Mouse (Mus musculus) right cerebral cortex, postnatal 10 days (tissue): ENCODE results near the gene Fam19a4.

Experiments
- DNase-seq, 2 experiments: peaks; one replicate each; pipeline ENCODE4 v3.0.0; 2021; ENCODE audit warnings: low spot score in 2 of 2

Fam19a4 gene

GRCm38 (mm10) chr6:97060074-97060681, at the start of gene Fam19a4:
Fam19a4 (minus strand) TSS chr6:97060413.
- peak; percentile 36 to 47 for DNase-seq

GRCm38 (mm10) chr6:97106777-97107176, 46.6 kb upstream of the Fam19a4 start:
- peak; percentile 74 to 78 for DNase-seq

GRCm38 (mm10) chr6:97106106-97106505, 45.9 kb upstream of the Fam19a4 start:
- DNase-seq = no peak

- DNase-seq = no peak
Measured at GRCm38 (mm10) chr6:97104264-97104852, 44.1 kb upstream of the Fam19a4 start.

- DNase-seq = peak in 1 of 2 experiments; percentile 28
Measured at GRCm38 (mm10) chr6:97101958-97102702, 41.9 kb upstream of the Fam19a4 start.

- no peak for DNase-seq
Measured at GRCm38 (mm10) chr6:97101190-97101957, 41.2 kb upstream of the Fam19a4 start.

GRCm38 (mm10) chr6:97082336-97082735, 22.1 kb upstream of the Fam19a4 start:
- DNase-seq = no peak

GRCm38 (mm10) chr6:97080016-97080415, 19.8 kb upstream of the Fam19a4 start:
- no peak for DNase-seq

GRCm38 (mm10) chr6:97059599-97059998, 614 bp downstream of the Fam19a4 start:
- DNase-seq = no peak

GRCm38 (mm10) chr6:97052196-97052770, 7.9 kb downstream of the Fam19a4 start:
- DNase-seq = no peak

GRCm38 (mm10) chr6:97048403-97048802, 11.8 kb downstream of the Fam19a4 start:
- no peak for DNase-seq

GRCm38 (mm10) chr6:97046541-97046940, 13.7 kb downstream of the Fam19a4 start:
- no peak for DNase-seq

GRCm38 (mm10) chr6:97027110-97027677, 33.0 kb downstream of the Fam19a4 start:
- no peak for DNase-seq

GRCm38 (mm10) chr6:97019323-97019722, 40.9 kb downstream of the Fam19a4 start:
- DNase-seq = no peak

- DNase-seq = no peak
Measured at GRCm38 (mm10) chr6:97016711-97017110, 43.5 kb downstream of the Fam19a4 start.

- no peak for DNase-seq
Measured at GRCm38 (mm10) chr6:97016018-97016417, 44.2 kb downstream of the Fam19a4 start.

- DNase-seq = peak; percentile 66 to 74
Measured at GRCm38 (mm10) chr6:97006513-97007094, 53.6 kb downstream of the Fam19a4 start.

- DNase-seq = peak; percentile 40 to 68
Measured at GRCm38 (mm10) chr6:97005038-97005437, 55.2 kb downstream of the Fam19a4 start.

GRCm38 (mm10) chr6:96995556-96996159, 64.6 kb downstream of the Fam19a4 start:
- DNase-seq = no peak

- no peak for DNase-seq
Measured at GRCm38 (mm10) chr6:96991741-96992140, 68.5 kb downstream of the Fam19a4 start.

- no peak for DNase-seq
Measured at GRCm38 (mm10) chr6:96977537-96977936, 82.7 kb downstream of the Fam19a4 start.
